Comparison of ENCODE assay signal across 15 mouse cellular contexts in genomic region chr2:38560296-38561227, GRCm38 (mm10). TPM values are rescaled to one million over a fixed set of nuclear protein-coding genes. Genes with fewer than 3 reads are reported as not detected.
DNase-seq lines count a peak whose midpoint lies in the region; ATAC-seq and TF ChIP-seq lines count a peak whose summit lies in the region.
"Had no signal": no experiment of that assay in that cellular context is flagged by ENCODE, and none has a peak within 500 bp of the region (broad histone marks: within the 10 kb centered on the region; RNA-seq: fewer than 3 reads in every experiment).

No protein-coding gene starts in this region.

- H3K9ac ChIP-seq in heart, embryonic 14.5 days (ENCODE audit: low read length), result peak overlapping the region; percentile 25; the same call in 1 of the 2 replicates
- no peak overlapping the region for H3K9ac ChIP-seq in forebrain, embryonic 14.5 days (ENCODE audit: low read length)
- H3K9ac ChIP-seq in midbrain, embryonic 13.5 days (replicated peaks), result no peak overlapping the region
- H3K9ac ChIP-seq: embryonic facial prominence, embryonic 13.5 days; limb, embryonic 13.5 days; lung, embryonic 15.5 days had no signal

- no peak overlapping the region for H3K4me2 ChIP-seq in heart, embryonic 14.5 days (ENCODE audit: low read length)
- H3K4me2 ChIP-seq in forebrain, embryonic 14.5 days (ENCODE audit: low read length), result no peak overlapping the region
- no peak overlapping the region for H3K4me2 ChIP-seq in midbrain, embryonic 13.5 days (replicated peaks)
- H3K4me2 ChIP-seq: embryonic facial prominence, embryonic 13.5 days; limb, embryonic 13.5 days; lung, embryonic 15.5 days had no signal

- intact Hi-C loops in heart, postnatal 25 days (cut with DNase I), result no loop called here

- no peak overlapping the region for H3K4me3 ChIP-seq in heart, embryonic 14.5 days (ENCODE audit: control insufficient read depth in 1 of 2, insufficient read depth in 1 of 2, low read depth in 1 of 2, low read length in 2 of 2)
- H3K4me3 ChIP-seq in forebrain, embryonic 14.5 days (ENCODE audit: low read depth, low read length), result no peak overlapping the region
- H3K4me3 ChIP-seq in midbrain, embryonic 13.5 days (replicated peaks), result no peak overlapping the region
- H3K4me3 ChIP-seq in layer of hippocampus, adult 2 months, result no peak overlapping the region
- H3K4me3 ChIP-seq: embryonic facial prominence, embryonic 13.5 days; limb, embryonic 13.5 days; lung, embryonic 15.5 days had no signal

- H3K27me3 ChIP-seq in heart, embryonic 14.5 days (ENCODE audit: control insufficient read depth, insufficient read depth, low read length), result no peaks in the 10 kb centered on the region
- no peaks in the 10 kb centered on the region for H3K27me3 ChIP-seq in forebrain, embryonic 14.5 days (replicated peaks; ENCODE audit: control insufficient read depth, insufficient read depth, low read length)
- no peaks in the 10 kb centered on the region for H3K27me3 ChIP-seq in midbrain, embryonic 13.5 days
- H3K27me3 ChIP-seq: embryonic facial prominence, embryonic 13.5 days; limb, embryonic 13.5 days; lung, embryonic 15.5 days had no signal

- no peak for ATAC-seq in heart, embryonic 14.5 days (ENCODE audit: insufficient number of reproducible peaks, insufficient read depth, low FRiP score, low read depth)
- ATAC-seq in forebrain, embryonic 14.5 days, result peak; percentile 29; the same call in 1 of the 2 replicates
- 0 out of 2 replicates have a peak, but pooled peaks have one; percentile 40 for ATAC-seq in midbrain, embryonic 13.5 days
- ATAC-seq: inflammation-experienced regulatory T-cells, adult 6 months had no signal

- no peak for TF ChIP-seq CTCF in layer of hippocampus, adult 2 months (conservative IDR thresholded peaks at IDR 0.05)

- peaks cover 0 to 3% of the 10 kb centered on the region in 2 experiments; a peak in 1 of 4 replicates for H3K4me1 ChIP-seq in heart, embryonic 14.5 days (ENCODE audit: control insufficient read depth in 2 of 2, insufficient read depth in 2 of 2, low read length in 2 of 2)
- no peaks in the 10 kb centered on the region for H3K4me1 ChIP-seq in forebrain, embryonic 14.5 days (ENCODE audit: control insufficient read depth, insufficient read depth, low read length)
- H3K4me1 ChIP-seq in midbrain, embryonic 13.5 days (replicated peaks), result peaks cover 14% of the 10 kb centered on the region
- H3K4me1 ChIP-seq: embryonic facial prominence, embryonic 13.5 days; limb, embryonic 13.5 days had no signal

- H3K9me3 ChIP-seq in heart, embryonic 14.5 days (ENCODE audit: control insufficient read depth, low read length), result no peaks in the 10 kb centered on the region
- no peaks in the 10 kb centered on the region for H3K9me3 ChIP-seq in forebrain, embryonic 14.5 days (replicated peaks; ENCODE audit: control insufficient read depth, low read length)
- H3K9me3 ChIP-seq in midbrain, embryonic 13.5 days, result no peaks in the 10 kb centered on the region
- H3K9me3 ChIP-seq: embryonic facial prominence, embryonic 13.5 days; limb, embryonic 13.5 days; lung, embryonic 15.5 days had no signal

- no peak for DNase-seq in heart, postnatal 25 days (ENCODE audit: low spot score)
- peak; percentile 74 for DNase-seq in ES-CJ7 (ENCODE audit: low read depth, low spot score)
- DNase-seq in forebrain, embryonic 14.5 days (ENCODE audit: low spot score), result peak; percentile 23
- DNase-seq in right cerebral cortex, postnatal 25 days, result no peak
- no peak for DNase-seq in embryo, embryonic 9.5 days (ENCODE audit: extremely low spot score)
- DNase-seq in layer of hippocampus, adult 2 months (ENCODE audit: low spot score in 2 of 2), result no peak
- DNase-seq: cerebellum, postnatal 14 days; kidney, postnatal 10 days; thymus, postnatal 14 days had no signal

- peaks cover 50% of the 10 kb centered on the region for H3K36me3 ChIP-seq in heart, embryonic 14.5 days (ENCODE audit: control insufficient read depth, insufficient read depth, low read length)
- peaks cover 13% of the 10 kb centered on the region; the same call in 1 of the 2 replicates for H3K36me3 ChIP-seq in forebrain, embryonic 14.5 days (ENCODE audit: control insufficient read depth, insufficient read depth, low read length)
- H3K36me3 ChIP-seq in midbrain, embryonic 13.5 days, result peaks cover 15% of the 10 kb centered on the region; the same call in 1 of the 2 replicates

- H3K27ac ChIP-seq in heart, embryonic 14.5 days (replicated peaks in 1 of 2; ENCODE audit: control insufficient read depth in 1 of 2, insufficient read depth in 1 of 2, low read depth in 2 of 2, low read length in 2 of 2), result no peak overlapping the region
- no peak overlapping the region for H3K27ac ChIP-seq in forebrain, embryonic 14.5 days (ENCODE audit: low read depth, low read length)
- H3K27ac ChIP-seq in midbrain, embryonic 13.5 days, result no peak overlapping the region
- no peak overlapping the region for H3K27ac ChIP-seq in layer of hippocampus, adult 2 months
- H3K27ac ChIP-seq: embryonic facial prominence, embryonic 13.5 days; limb, embryonic 13.5 days; lung, embryonic 15.5 days had no signal

- 65% methylated on average over 17 of the region's 17 CpGs for WGBS in heart, embryonic 14.5 days
- WGBS in forebrain, embryonic 14.5 days, result 49% methylated on average over 17 of the region's 17 CpGs
- 34% methylated on average over 17 of the region's 17 CpGs for WGBS in midbrain, embryonic 13.5 days

RNA-seq across cellular contexts. Expression of gene Nek6, which starts 49.1 kb away (rescaled TPM):
- polyA plus RNA-seq in heart, embryonic 14.5 days (2014; fragmentation: Nextera tagmentation; extraction: Ambion mirVana), result 57.7 and 69.7 TPM in 2 replicates
- total RNA-seq in heart, postnatal 25 days (2021), result 1 to 10 TPM; 3.4 to 4.3 TPM
- 95.1 and 96.7 TPM in 2 replicates for polyA plus RNA-seq in forebrain, embryonic 14.5 days (2014; fragmentation: Nextera tagmentation; extraction: Ambion mirVana)
- polyA plus RNA-seq in midbrain, embryonic 13.5 days (2015; fragmentation: Nextera tagmentation; extraction: Ambion mirVana), result 63.2 and 72.9 TPM in 2 replicates
- total RNA-seq in layer of hippocampus, adult 2 months (2021), result 10 to 100 TPM; 41.6 to 44.8 TPM

Comparison
In these comparisons a context has a peak if more than half of its experiments do, and no peak if none do; other contexts are left out.
1. DNase-seq: peak in ES-CJ7 (single experiment) and forebrain, embryonic 14.5 days (single experiment); none in heart, postnatal 25 days (single experiment), right cerebral cortex, postnatal 25 days (single experiment), embryo, embryonic 9.5 days (single experiment) and layer of hippocampus, adult 2 months (0 of 2).